Mouse (Mus musculus): ENCODE data around the gene Syvn1. TPM values are rescaled to one million over a fixed set of nuclear protein-coding genes. Genes with fewer than 3 reads are reported as not detected.

Syvn1 gene
- polyA plus RNA-seq, 1 experiment from 2014 or later, result 32.8 TPM

GRCm38 (mm10) chr19:6058966-6059365, 12.6 kb downstream of the Syvn1 start:
- Histone ChIP-seq H3K4me3 (ENCODE audit: low read length) (peak overlapping the region; percentile 82), H3K4me2 (replicated peaks; ENCODE audit: low read depth, low read length) (peak overlapping the region; percentile 84), H3K27me3 (ENCODE audit: control insufficient read depth, insufficient read depth, low read length) (no peaks in the 10 kb centered on the region), H3K4me1 (ENCODE audit: control insufficient read depth, insufficient read depth, low read length) (peaks cover 15% of the 10 kb centered on the region), H3K9me3 (ENCODE audit: control insufficient read depth, low read length) (no peaks in the 10 kb centered on the region), H3K27ac (ENCODE audit: low read depth, low read length) (no peak overlapping the region), H3K9ac (ENCODE audit: low read depth, low read length) (peak overlapping the region; percentile 88), H3K36me3 (ENCODE audit: control insufficient read depth, insufficient read depth, low read length) (peaks cover 36% of the 10 kb centered on the region)
- 83% methylated on average over 5 of the region's 5 CpGs for WGBS
- ATAC-seq (ENCODE audit: low FRiP score, low TSS enrichment), result no peak

- peaks cover 17% of the 10 kb centered on the region for H3K36me3 ChIP-seq (ENCODE audit: control insufficient read depth, insufficient read depth, low read length)
- H3K4me1 ChIP-seq (ENCODE audit: control insufficient read depth, insufficient read depth, low read length), result peaks cover 16% of the 10 kb centered on the region
- no peaks in the 10 kb centered on the region for H3K27me3 ChIP-seq (ENCODE audit: control insufficient read depth, insufficient read depth, low read length)
- WGBS, result under 1% methylated on average over 58 of the region's 58 CpGs
- H3K4me3 ChIP-seq (ENCODE audit: low read length), result peak within 1 kb of the TSS; percentile 90
- H3K4me2 ChIP-seq (replicated peaks; ENCODE audit: low read depth, low read length), result peak within 1 kb of the TSS; percentile 100
- peak within 1 kb of the TSS; percentile 95 for H3K9ac ChIP-seq (ENCODE audit: low read depth, low read length)
- peak within 1 kb of the TSS; percentile 96 for H3K27ac ChIP-seq (ENCODE audit: low read depth, low read length)
- no peaks in the 10 kb centered on the region for H3K9me3 ChIP-seq (ENCODE audit: control insufficient read depth, low read length)
- ATAC-seq (ENCODE audit: low FRiP score, low TSS enrichment), result peak; percentile 63
Measured at GRCm38 (mm10) chr19:6061021-6061533, 14.7 kb downstream of the Syvn1 start, which contains the start of gene Znhit2. Znhit2 (plus strand) TSS chr19:6061192.

GRCm38 (mm10) chr19:6061641-6062302, 15.4 kb downstream of the Syvn1 start:
- no peak for ATAC-seq (ENCODE audit: low FRiP score, low TSS enrichment)
- H3K9me3 ChIP-seq (ENCODE audit: control insufficient read depth, low read length), result no peaks in the 10 kb centered on the region
- H3K36me3 ChIP-seq (ENCODE audit: control insufficient read depth, insufficient read depth, low read length), result peaks cover 15% of the 10 kb centered on the region
- peak overlapping the region; percentile 100 for H3K4me2 ChIP-seq (replicated peaks; ENCODE audit: low read depth, low read length)
- peaks cover 19% of the 10 kb centered on the region for H3K4me1 ChIP-seq (ENCODE audit: control insufficient read depth, insufficient read depth, low read length)
- H3K27me3 ChIP-seq (ENCODE audit: control insufficient read depth, insufficient read depth, low read length), result no peaks in the 10 kb centered on the region
- H3K27ac ChIP-seq (ENCODE audit: low read depth, low read length), result peak overlapping the region; percentile 96
- H3K4me3 ChIP-seq (ENCODE audit: low read length), result peak overlapping the region; percentile 90
- H3K9ac ChIP-seq (ENCODE audit: low read depth, low read length), result peak overlapping the region; percentile 95
- 1% methylated on average over 44 of the region's 44 CpGs for WGBS

- 50% methylated on average over 5 of the region's 5 CpGs for WGBS
- peaks cover 21% of the 10 kb centered on the region for H3K4me1 ChIP-seq (ENCODE audit: control insufficient read depth, insufficient read depth, low read length)
- 0 out of 2 replicates have a peak overlapping the region, but pooled peaks have one; percentile 96 for H3K27ac ChIP-seq (ENCODE audit: low read depth, low read length)
- peak overlapping the region; percentile 100 for H3K4me2 ChIP-seq (replicated peaks; ENCODE audit: low read depth, low read length)
- no peak for ATAC-seq (ENCODE audit: low FRiP score, low TSS enrichment)
- peak overlapping the region; percentile 95 for H3K9ac ChIP-seq (ENCODE audit: low read depth, low read length)
- H3K9me3 ChIP-seq (ENCODE audit: control insufficient read depth, low read length), result no peaks in the 10 kb centered on the region
- peaks cover 15% of the 10 kb centered on the region for H3K36me3 ChIP-seq (ENCODE audit: control insufficient read depth, insufficient read depth, low read length)
- peak overlapping the region; percentile 90 for H3K4me3 ChIP-seq (ENCODE audit: low read length)
- H3K27me3 ChIP-seq (ENCODE audit: control insufficient read depth, insufficient read depth, low read length), result no peaks in the 10 kb centered on the region
Measured at GRCm38 (mm10) chr19:6062418-6062817, 16.0 kb downstream of the Syvn1 start.

- WGBS, result 87% methylated on average over 6 of the region's 6 CpGs
- H3K4me3 ChIP-seq (ENCODE audit: low read length), result no peak overlapping the region
- peaks cover 15% of the 10 kb centered on the region for H3K36me3 ChIP-seq (ENCODE audit: control insufficient read depth, insufficient read depth, low read length)
- no peak for ATAC-seq (ENCODE audit: low FRiP score, low TSS enrichment)
- H3K9me3 ChIP-seq (ENCODE audit: control insufficient read depth, low read length), result no peaks in the 10 kb centered on the region
- peaks cover 25% of the 10 kb centered on the region for H3K4me1 ChIP-seq (ENCODE audit: control insufficient read depth, insufficient read depth, low read length)
- H3K27ac ChIP-seq (ENCODE audit: low read depth, low read length), result no peak overlapping the region
- no peaks in the 10 kb centered on the region for H3K27me3 ChIP-seq (ENCODE audit: control insufficient read depth, insufficient read depth, low read length)
- no peak overlapping the region for H3K9ac ChIP-seq (ENCODE audit: low read depth, low read length)
- H3K4me2 ChIP-seq (replicated peaks; ENCODE audit: low read depth, low read length), result no peak overlapping the region
Measured at GRCm38 (mm10) chr19:6063081-6063480, 16.7 kb downstream of the Syvn1 start.

- peak overlapping the region; percentile 66 for H3K9ac ChIP-seq (ENCODE audit: low read depth, low read length)
- H3K4me2 ChIP-seq (replicated peaks; ENCODE audit: low read depth, low read length), result peak overlapping the region; percentile 93
- H3K9me3 ChIP-seq (ENCODE audit: control insufficient read depth, low read length), result no peaks in the 10 kb centered on the region
- peaks cover 27% of the 10 kb centered on the region for H3K4me1 ChIP-seq (ENCODE audit: control insufficient read depth, insufficient read depth, low read length)
- peak overlapping the region; percentile 85; the same call in 1 of the 2 replicates for H3K27ac ChIP-seq (ENCODE audit: low read depth, low read length)
- no peaks in the 10 kb centered on the region for H3K27me3 ChIP-seq (ENCODE audit: control insufficient read depth, insufficient read depth, low read length)
- H3K36me3 ChIP-seq (ENCODE audit: control insufficient read depth, insufficient read depth, low read length), result peaks cover 31% of the 10 kb centered on the region
- WGBS, result 35% methylated on average over 5 of the region's 5 CpGs
- H3K4me3 ChIP-seq (ENCODE audit: low read length), result peak overlapping the region; percentile 51
- ATAC-seq (ENCODE audit: low FRiP score, low TSS enrichment), result no peak
Measured at GRCm38 (mm10) chr19:6066571-6066970, 20.2 kb downstream of the Syvn1 start.

GRCm38 (mm10) chr19:6067011-6067723, 20.8 kb downstream of the Syvn1 start:
- peak; percentile 59 for ATAC-seq (ENCODE audit: low FRiP score, low TSS enrichment)
- under 1% methylated on average over 30 of the region's 30 CpGs for WGBS
- Histone ChIP-seq H3K9ac (ENCODE audit: low read depth, low read length) (peak overlapping the region; percentile 66), H3K4me3 (ENCODE audit: low read length) (peak overlapping the region; percentile 51), H3K27me3 (ENCODE audit: control insufficient read depth, insufficient read depth, low read length) (no peaks in the 10 kb centered on the region), H3K36me3 (ENCODE audit: control insufficient read depth, insufficient read depth, low read length) (peaks cover 32% of the 10 kb centered on the region), H3K4me1 (ENCODE audit: control insufficient read depth, insufficient read depth, low read length) (peaks cover 22% of the 10 kb centered on the region), H3K27ac (ENCODE audit: low read depth, low read length) (peak overlapping the region; percentile 85), H3K4me2 (replicated peaks; ENCODE audit: low read depth, low read length) (peak overlapping the region; percentile 93), H3K9me3 (ENCODE audit: control insufficient read depth, low read length) (no peaks in the 10 kb centered on the region)

GRCm38 (mm10) chr19:6067724-6068415, 21.5 kb downstream of the Syvn1 start, which contains the start of gene Tm7sf2:
Tm7sf2 (minus strand) TSS chr19:6068373.
- peaks cover 37% of the 10 kb centered on the region for H3K36me3 ChIP-seq (ENCODE audit: control insufficient read depth, insufficient read depth, low read length)
- peak; percentile 96 for ATAC-seq (ENCODE audit: low FRiP score, low TSS enrichment)
- no peaks in the 10 kb centered on the region for H3K27me3 ChIP-seq (ENCODE audit: control insufficient read depth, insufficient read depth, low read length)
- H3K4me2 ChIP-seq (replicated peaks; ENCODE audit: low read depth, low read length), result peak within 1 kb of the TSS; percentile 93
- H3K27ac ChIP-seq (ENCODE audit: low read depth, low read length), result peak within 1 kb of the TSS; percentile 85
- peak within 1 kb of the TSS; percentile 51 for H3K4me3 ChIP-seq (ENCODE audit: low read length)
- H3K9me3 ChIP-seq (ENCODE audit: control insufficient read depth, low read length), result no peaks in the 10 kb centered on the region
- 9% methylated on average over 33 of the region's 33 CpGs for WGBS
- peaks cover 17% of the 10 kb centered on the region for H3K4me1 ChIP-seq (ENCODE audit: control insufficient read depth, insufficient read depth, low read length)
- H3K9ac ChIP-seq (ENCODE audit: low read depth, low read length), result peak within 1 kb of the TSS; percentile 66
